Mouse (Mus musculus): ENCODE data around the gene Manbal. TPM values are rescaled to one million over a fixed set of nuclear protein-coding genes. Genes with fewer than 3 reads are reported as not detected.

Manbal gene
- total RNA-seq, 2 experiments from 2014 or later, result 61.3 to 66.5 TPM

- DNase-seq (ENCODE audit: extremely low spot score in 1 of 2, low spot score in 1 of 2), result no peak
Measured at GRCm38 (mm10) chr2:157409793-157410533, 42.6 kb downstream of the Manbal start.

- DNase-seq (ENCODE audit: extremely low spot score in 1 of 2, low spot score in 1 of 2), result no peak
Measured at GRCm38 (mm10) chr2:157411151-157411693, 43.8 kb downstream of the Manbal start.

GRCm38 (mm10) chr2:157412497-157412896, 45.1 kb downstream of the Manbal start:
- no peak for DNase-seq (ENCODE audit: extremely low spot score in 1 of 2, low spot score in 1 of 2)

DNA sequence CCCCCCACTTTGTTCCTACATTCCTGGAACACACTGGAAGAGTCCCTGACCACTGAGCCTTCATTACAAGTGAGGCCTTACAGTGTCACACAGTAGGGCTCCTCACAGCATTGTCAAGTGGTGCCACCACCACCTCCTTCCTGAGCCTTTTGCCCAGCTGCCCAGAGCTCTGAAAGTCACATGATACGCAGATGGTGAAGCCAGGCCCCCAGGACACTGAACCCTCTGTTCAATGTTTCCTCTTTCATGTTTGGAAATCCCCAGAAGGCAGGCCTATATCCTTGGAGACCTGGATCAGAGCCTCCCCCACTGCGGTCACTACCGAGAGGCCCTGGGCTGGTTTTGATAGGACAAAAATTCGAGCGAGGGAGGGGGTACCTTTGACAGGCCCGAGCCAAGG, 49.8 kb downstream of the Manbal start:
- DNase-seq (ENCODE audit: extremely low spot score in 1 of 2, low spot score in 1 of 2), result no peak

- DNase-seq (ENCODE audit: extremely low spot score in 1 of 2, low spot score in 1 of 2), result no peak
Measured at GRCm38 (mm10) chr2:157418206-157418605, 50.8 kb downstream of the Manbal start, which contains the start of gene Src. TSS of gene Src (plus strand) at chr2:157418444.

DNA sequence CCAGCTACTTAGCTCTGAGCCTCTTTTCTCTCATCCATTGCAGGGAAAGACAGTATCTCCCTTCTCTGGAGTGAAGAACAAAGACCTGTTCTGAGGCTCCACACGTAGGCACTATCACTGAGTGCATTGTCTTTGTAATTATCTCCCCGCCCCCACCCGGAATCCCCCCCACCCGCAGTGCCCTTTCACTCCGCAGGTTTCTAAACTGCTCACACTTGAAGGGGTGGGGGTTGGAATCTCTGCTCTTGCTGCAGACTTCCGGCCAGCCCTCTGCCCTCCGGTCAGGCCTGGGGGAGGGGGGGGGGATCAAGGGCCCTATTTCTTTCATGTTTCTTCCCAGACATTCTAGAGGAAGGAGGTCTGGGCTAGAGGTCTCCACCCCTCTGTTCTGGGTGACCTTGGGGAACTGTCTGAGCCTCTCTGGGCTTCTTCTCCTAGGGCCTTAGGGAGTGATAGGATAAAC, 51.2 kb downstream of the Manbal start:
- DNase-seq (ENCODE audit: extremely low spot score in 1 of 2, low spot score in 1 of 2), result no peak

DNA sequence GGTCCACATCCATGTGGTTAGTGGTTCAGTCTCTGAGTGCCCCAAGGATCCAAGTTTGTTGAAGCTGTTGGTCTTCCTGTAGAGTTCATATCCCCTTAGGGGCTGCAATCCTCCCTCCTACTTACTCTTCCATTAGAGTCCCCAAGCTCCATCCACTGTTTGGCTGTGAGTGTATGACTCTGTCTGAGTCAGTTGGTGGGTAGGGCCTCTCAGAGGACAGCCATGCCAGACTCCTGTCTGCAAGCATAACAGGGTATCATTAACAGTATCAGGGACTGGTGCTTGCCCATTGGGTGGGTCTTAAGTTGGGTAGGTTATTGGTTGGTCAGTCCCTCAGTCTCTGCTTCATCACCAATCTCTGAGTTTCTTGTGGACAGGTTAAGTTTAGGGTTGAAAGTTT, 52.1 kb downstream of the Manbal start:
- no peak for DNase-seq (ENCODE audit: extremely low spot score in 1 of 2, low spot score in 1 of 2)

DNA sequence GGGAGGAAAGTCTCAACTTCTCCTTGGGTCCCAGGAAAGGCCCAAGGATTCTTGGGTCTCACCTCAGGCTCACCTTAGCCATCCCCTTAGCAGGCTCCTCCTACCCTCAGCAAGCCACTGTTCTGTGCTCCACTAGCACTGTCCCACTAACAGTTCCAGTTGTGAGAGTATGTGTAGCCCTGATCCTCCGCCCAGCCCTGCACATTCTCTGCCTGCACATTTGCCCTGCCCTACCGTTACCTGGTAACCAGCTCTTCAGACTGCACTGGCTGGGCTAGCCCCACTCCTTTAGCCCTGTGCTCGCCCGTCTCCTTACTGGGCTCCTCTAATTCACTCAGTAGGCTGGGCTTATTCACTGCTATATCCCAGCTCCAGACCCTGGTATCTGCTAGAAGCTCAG, 53.0 kb downstream of the Manbal start:
- no peak for DNase-seq (ENCODE audit: extremely low spot score in 1 of 2, low spot score in 1 of 2)

- no peak for DNase-seq (ENCODE audit: extremely low spot score in 1 of 2, low spot score in 1 of 2)
Measured at GRCm38 (mm10) chr2:157422062-157422655, 54.8 kb downstream of the Manbal start.

GRCm38 (mm10) chr2:157422854-157423705, 55.7 kb downstream of the Manbal start:
- no peak for DNase-seq (ENCODE audit: extremely low spot score in 1 of 2, low spot score in 1 of 2)

DNA sequence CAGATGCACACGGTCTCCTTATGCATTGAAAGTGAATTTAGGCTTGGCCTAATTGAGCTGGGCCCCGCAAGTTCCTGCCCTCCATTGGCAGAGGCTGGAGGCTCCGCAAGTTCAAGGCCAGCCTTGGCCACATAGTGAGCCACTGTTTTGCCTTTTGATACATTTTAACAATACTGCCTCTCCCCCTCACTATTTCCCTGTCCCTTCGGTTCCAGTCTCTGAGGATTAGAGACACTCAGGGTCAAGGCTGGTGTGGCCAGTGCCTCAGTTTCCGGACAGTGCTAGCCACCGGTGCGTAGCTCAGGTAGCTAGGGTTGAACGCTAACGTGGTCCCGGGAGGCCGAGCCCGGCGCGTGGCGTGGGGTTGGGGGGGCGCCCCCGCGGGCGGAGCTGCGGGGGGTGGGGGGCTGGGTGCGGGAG, 56.3 kb downstream of the Manbal start:
- no peak for DNase-seq (ENCODE audit: extremely low spot score in 1 of 2, low spot score in 1 of 2)

DNA sequence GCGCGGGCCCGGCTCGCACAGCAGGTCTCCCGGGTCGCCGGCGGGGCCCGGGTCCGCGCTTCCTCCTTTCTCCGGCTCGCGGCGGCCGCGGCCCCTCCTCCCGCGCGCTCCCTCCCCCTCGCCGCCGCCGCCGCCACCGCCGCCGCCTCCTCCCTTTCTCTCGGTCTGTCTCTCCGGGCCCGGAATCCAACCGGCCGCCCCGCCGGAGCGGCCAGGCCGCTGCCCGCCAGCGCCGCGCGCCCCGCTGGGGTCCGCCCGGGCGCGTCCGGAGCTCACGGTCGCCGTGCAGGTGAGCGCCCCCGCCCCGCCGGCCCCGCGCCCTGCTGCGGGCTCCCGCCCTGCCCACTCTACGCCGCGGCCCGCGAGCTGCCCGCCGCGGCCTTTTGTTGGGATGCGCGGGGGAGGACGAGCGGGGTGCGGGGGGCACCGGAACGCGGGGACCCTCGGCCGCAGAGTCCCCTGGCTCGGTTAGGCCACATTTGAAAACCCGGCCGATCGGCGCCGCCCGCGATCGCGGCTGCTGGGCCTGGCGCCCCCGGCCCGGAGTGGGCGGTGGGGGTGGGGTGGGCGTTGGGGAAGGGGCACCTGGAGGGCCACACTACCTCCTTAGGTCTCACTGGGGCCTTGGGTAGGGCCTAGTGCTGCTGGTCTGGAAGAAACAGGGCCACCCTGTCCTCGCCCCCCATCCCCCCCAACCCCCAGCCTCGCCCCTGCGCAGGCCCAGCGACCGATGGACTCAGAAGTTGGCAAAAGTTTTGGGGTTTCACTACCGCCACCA, 56.9 kb downstream of the Manbal start:
- DNase-seq (ENCODE audit: extremely low spot score in 1 of 2, low spot score in 1 of 2), result peak in 1 of 2 experiments; percentile 49

DNA sequence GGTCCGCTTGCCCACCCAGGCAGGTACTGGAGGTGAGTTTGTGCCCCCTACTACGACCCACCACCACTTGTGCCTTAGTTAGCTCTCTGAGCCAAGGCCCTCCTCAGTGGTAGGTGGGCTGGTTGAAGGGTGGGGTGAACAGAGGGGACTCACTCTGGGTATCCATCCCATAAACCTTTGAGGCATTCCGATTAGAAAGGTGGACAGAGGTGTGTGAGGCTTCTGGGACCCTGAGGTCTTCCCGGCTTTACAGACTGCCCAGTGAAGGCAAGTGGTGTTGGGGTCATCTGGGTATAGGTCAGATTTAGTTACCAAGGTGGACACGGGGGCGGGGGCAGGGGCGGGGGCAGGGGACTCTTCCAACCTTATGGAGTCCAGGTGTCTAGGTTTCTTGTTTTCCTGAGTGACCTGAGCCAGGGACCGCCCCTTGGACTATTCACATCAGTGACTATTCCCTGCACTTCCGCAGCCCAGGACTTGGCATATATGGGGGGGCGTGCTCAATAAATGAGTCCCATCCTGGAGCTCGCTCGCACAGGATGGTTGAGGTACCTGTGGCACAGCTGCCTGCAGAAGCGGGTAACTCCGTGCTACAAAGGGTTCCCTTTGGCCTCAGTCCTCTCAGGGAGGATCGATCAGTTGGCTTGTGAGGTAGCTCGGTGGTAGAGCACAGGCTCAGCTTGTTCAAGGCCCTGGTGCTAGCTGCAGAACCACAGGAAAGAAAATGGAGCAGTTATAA, 57.7 kb downstream of the Manbal start:
- DNase-seq (ENCODE audit: extremely low spot score in 1 of 2, low spot score in 1 of 2), result no peak

DNA sequence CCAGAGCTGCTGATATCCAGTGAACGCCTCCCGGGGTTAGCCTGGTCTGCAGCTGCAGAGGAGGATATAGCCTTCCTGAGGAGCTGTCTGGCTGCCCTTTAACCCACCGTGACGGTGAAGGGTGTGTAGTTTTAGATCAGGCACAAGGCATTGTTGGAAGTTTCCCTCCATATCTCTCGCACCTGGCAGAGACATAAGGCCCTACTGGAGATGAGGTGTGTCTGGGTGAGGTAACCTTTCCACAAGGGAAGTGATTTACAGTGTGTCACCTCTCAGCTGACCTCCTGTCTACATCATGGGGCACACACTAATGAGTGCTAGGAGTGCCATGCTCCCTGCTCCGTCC, 58.2 kb downstream of the Manbal start:
- no peak for DNase-seq (ENCODE audit: extremely low spot score in 1 of 2, low spot score in 1 of 2)

DNA sequence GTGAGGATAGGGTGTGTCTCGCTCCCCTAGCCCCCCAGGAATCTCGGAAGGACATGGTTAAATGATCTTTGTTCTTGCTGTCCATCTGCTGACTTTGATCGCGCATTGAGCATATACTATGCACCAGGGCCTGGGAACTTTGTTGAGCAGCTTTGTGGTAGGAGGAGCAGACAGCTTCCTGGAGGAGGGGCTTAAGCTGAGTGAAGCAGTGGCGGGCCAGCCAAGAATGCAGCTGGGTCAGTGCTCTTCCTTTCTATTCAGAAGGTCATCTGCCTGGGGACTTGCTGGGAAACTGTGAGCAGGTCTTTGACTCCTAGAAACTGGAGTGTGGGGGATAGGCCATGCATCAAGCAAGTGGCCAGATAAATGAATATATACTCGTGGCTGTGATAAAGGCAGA, 58.8 kb downstream of the Manbal start:
- DNase-seq (ENCODE audit: extremely low spot score in 1 of 2, low spot score in 1 of 2), result no peak

DNA sequence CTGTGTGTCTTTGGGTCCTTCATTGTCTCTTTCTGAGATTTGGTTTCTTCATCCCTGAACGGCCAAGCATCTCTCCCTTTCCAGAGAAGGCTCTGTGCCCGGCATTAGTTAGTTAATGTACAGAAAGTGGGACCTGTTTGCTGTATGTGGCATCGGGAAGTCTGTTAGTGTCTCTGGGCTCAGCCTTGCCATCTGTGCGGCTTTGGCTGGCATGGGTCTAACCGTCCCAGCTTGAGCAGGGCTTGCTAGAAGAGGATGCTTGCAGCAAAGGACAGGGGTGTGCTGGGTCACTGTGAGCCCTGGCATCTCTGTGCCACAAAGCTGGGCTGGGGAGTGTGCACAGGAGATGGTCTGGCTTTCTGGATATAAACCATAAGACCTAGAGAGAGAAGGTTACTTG, 59.8 kb downstream of the Manbal start:
- no peak for DNase-seq (ENCODE audit: extremely low spot score in 1 of 2, low spot score in 1 of 2)

GRCm38 (mm10) chr2:157428351-157429139, 61.2 kb downstream of the Manbal start:
- DNase-seq (ENCODE audit: extremely low spot score in 1 of 2, low spot score in 1 of 2), result no peak

- no peak for DNase-seq (ENCODE audit: extremely low spot score in 1 of 2, low spot score in 1 of 2)
Measured at GRCm38 (mm10) chr2:157429735-157430134, 62.3 kb downstream of the Manbal start.
